Mouse (Mus musculus) thymus, adult 2 months (tissue): ENCODE measurements at regions not wholly inside any gene's neighbourhood (a gene's known extent, or its start where the extent isn't known, plus 50 kb on each side); places are given as distances from the start of the nearest gene placed in this dataset.
A peak's percentile ranks its signal among the peaks of the same experiment; 100 is the strongest.

Source experiments
- DNase-seq: peaks from one replicate; pipeline ENCODE4 v3.0.0; 2021
- H3K27ac ChIP-seq: fragments of 200-500 bp; 2 replicates; pipeline ENCODE4 v1.5.1; 2012; ENCODE audit warnings: low read length, control low read depth; ENCODE audit not compliant: control insufficient read depth, insufficient read depth
- H3K27me3 ChIP-seq: fragments of 200-500 bp; 2 replicates; pipeline ENCODE4 v1.6.1; 2012; ENCODE audit warnings: mild to moderate bottlenecking, low read length, moderate library complexity, mixed read lengths; ENCODE audit not compliant: control insufficient read depth, insufficient read depth
- H3K36me3 ChIP-seq: fragments of 200-500 bp; 2 replicates; pipeline ENCODE4 v1.6.1; 2012; ENCODE audit warnings: mild to moderate bottlenecking, low read length, moderate library complexity; ENCODE audit not compliant: control insufficient read depth, insufficient read depth
- H3K4me1 ChIP-seq: fragments of 200-500 bp; replicated peaks from 2 replicates; pipeline ENCODE4 v1.6.1; 2012; ENCODE audit warnings: low read length; ENCODE audit not compliant: control insufficient read depth, insufficient read depth
- H3K4me3 ChIP-seq: fragments of 200-500 bp; 2 replicates; pipeline ENCODE4 v1.5.1; 2012; ENCODE audit warnings: mild to moderate bottlenecking, low read length, control low read depth, moderate library complexity; ENCODE audit not compliant: control insufficient read depth, insufficient read depth
- CTCF ChIP-seq: fragments of 200-500 bp; IDR thresholded peaks from 2 replicates; pipeline ENCODE4 v1.5.1; 2012; ENCODE audit warnings: mild to moderate bottlenecking, control low read depth, low read length, moderate library complexity, borderline replicate concordance; ENCODE audit not compliant: control insufficient read depth, poor library complexity, insufficient read depth; ENCODE audit errors: extremely low read depth
- POLR2A ChIP-seq: fragments of 200-500 bp; IDR thresholded peaks from 2 replicates; pipeline ENCODE4 v1.6.1; 2012; ENCODE audit warnings: mild to moderate bottlenecking, low read length, control low read depth, moderate library complexity; ENCODE audit not compliant: control insufficient read depth, poor library complexity, insufficient read depth; ENCODE audit errors: extremely low read depth
- WGBS: fragments of 180-500 bp; shearing (Covaris S2); methylation state at CpG from one replicate; pipeline ENCODE4 v1.1.7; 2018; 5-methylcytosine and 5-hydroxymethylcytosine counted together

GRCm38 (mm10) chr8:34689825-34690493, 578.4 kb upstream of the Gm10131 start:
- no peak overlapping the region for H3K27ac ChIP-seq
- no peaks in the 10 kb centered on the region for H3K36me3 ChIP-seq
- peak; percentile 16 for DNase-seq
- peaks cover 21% of the 10 kb centered on the region for H3K4me1 ChIP-seq
- no peak for TF ChIP-seq CTCF
- TF ChIP-seq POLR2A = no peak
- 25% methylated on average over 9 of the region's 9 CpGs for WGBS
- peak overlapping the region; percentile 69 for H3K4me3 ChIP-seq
- H3K27me3 ChIP-seq = no peaks in the 10 kb centered on the region

GRCm38 (mm10) chr8:34689049-34689824, 577.7 kb upstream of the Gm10131 start:
- Histone ChIP-seq H3K27ac (no peak overlapping the region), H3K27me3 (no peaks in the 10 kb centered on the region), H3K36me3 (no peaks in the 10 kb centered on the region), H3K4me1 (peaks cover 21% of the 10 kb centered on the region), H3K4me3 (peak overlapping the region; percentile 69)
- DNase-seq = peak; percentile 11
- TF ChIP-seq CTCF = no peak
- no peak for TF ChIP-seq POLR2A
- 13% methylated on average over 33 of the region's 33 CpGs for WGBS

GRCm38 (mm10) chr8:34688396-34689048, 577.0 kb upstream of the Gm10131 start:
- DNase-seq = no peak
- no peak overlapping the region for H3K4me3 ChIP-seq
- WGBS = 73% methylated on average over 20 of the region's 20 CpGs

GRCm38 (mm10) chr8:34686371-34686770, 574.8 kb upstream of the Gm10131 start:
- TF ChIP-seq CTCF (no peak), POLR2A (no peak)
- H3K27me3 ChIP-seq = no peaks in the 10 kb centered on the region
- H3K27ac ChIP-seq = no peak overlapping the region
- 89% methylated on average over 10 of the region's 10 CpGs for WGBS
- no peaks in the 10 kb centered on the region for H3K36me3 ChIP-seq
- H3K4me1 ChIP-seq = peaks cover 15% of the 10 kb centered on the region
- no peak overlapping the region for H3K4me3 ChIP-seq
- DNase-seq = no peak

More at GRCm38 (mm10) chr8:34688396-34689048, 577.0 kb upstream of the Gm10131 start:
- Histone ChIP-seq H3K27ac (no peak overlapping the region), H3K27me3 (no peaks in the 10 kb centered on the region), H3K4me1 (peaks cover 21% of the 10 kb centered on the region), H3K36me3 (no peaks in the 10 kb centered on the region)
- TF ChIP-seq CTCF = no peak
- no peak for TF ChIP-seq POLR2A

- peaks cover 8% of the 10 kb centered on the region for H3K4me1 ChIP-seq
Observed at GRCm38 (mm10) chr8:34684683-34685082, 573.1 kb upstream of the Gm10131 start.

GRCm38 (mm10) chr8:34683173-34683572, 571.6 kb upstream of the Gm10131 start:
- 92% methylated on average over 5 of the region's 5 CpGs for WGBS
- H3K4me3 ChIP-seq = no peak overlapping the region
- no peak overlapping the region for H3K27ac ChIP-seq
- H3K4me1 ChIP-seq = no peaks in the 10 kb centered on the region
- H3K36me3 ChIP-seq = no peaks in the 10 kb centered on the region
- TF ChIP-seq CTCF (no peak), POLR2A (no peak)
- H3K27me3 ChIP-seq = no peaks in the 10 kb centered on the region
- DNase-seq = no peak

More at GRCm38 (mm10) chr8:34684683-34685082, 573.1 kb upstream of the Gm10131 start:
- H3K27ac ChIP-seq = no peak overlapping the region
- no peaks in the 10 kb centered on the region for H3K27me3 ChIP-seq
- no peak overlapping the region for H3K4me3 ChIP-seq
- H3K36me3 ChIP-seq = no peaks in the 10 kb centered on the region
- 94% methylated on average over 7 of the region's 7 CpGs for WGBS
- no peak for DNase-seq
- TF ChIP-seq CTCF (no peak), POLR2A (no peak)
